Mouse (Mus musculus): ENCODE results near the gene Ddx4. TPM values are rescaled to one million over a fixed set of nuclear protein-coding genes. Genes with fewer than 3 reads are reported as not detected.
A peak's percentile ranks its signal among the peaks of the same experiment; 100 is the strongest.

The Ddx4 gene
- polyA plus RNA-seq, 1 experiment from 2014 or later, result 0.64 TPM

- Histone ChIP-seq H3K9me3 (no peaks in the 10 kb centered on the region), H3K9ac (no peak overlapping the region), H3K4me2 (peak overlapping the region; percentile 53), H3K4me1 (peaks cover 24% of the 10 kb centered on the region), H3K27ac (replicated peaks) (peak overlapping the region; percentile 22), H3K27me3 (replicated peaks) (no peaks in the 10 kb centered on the region), H3K36me3 (peaks cover 22% of the 10 kb centered on the region), H3K4me3 (no peak overlapping the region)
- 0 out of 2 replicates have a peak, but pooled peaks have one; percentile 54 for ATAC-seq (ENCODE audit: extremely low read depth, insufficient number of reproducible peaks, low FRiP score, low TSS enrichment)
- WGBS, result 30% methylated on average over 9 of the region's 9 CpGs
Measured at GRCm38 (mm10) chr13:112667215-112667614, 14.9 kb upstream of the Ddx4 start.

GRCm38 (mm10) chr13:112666433-112667024 lies 14.3 kb upstream of the Ddx4 start:
- no peak for ATAC-seq (ENCODE audit: extremely low read depth, insufficient number of reproducible peaks, low FRiP score, low TSS enrichment)
- H3K27me3 ChIP-seq (replicated peaks), result no peaks in the 10 kb centered on the region
- H3K4me3 ChIP-seq, result no peak overlapping the region
- no peak overlapping the region for H3K9ac ChIP-seq
- H3K4me1 ChIP-seq, result peaks cover 27% of the 10 kb centered on the region
- no peaks in the 10 kb centered on the region for H3K9me3 ChIP-seq
- 75% methylated on average over 10 of the region's 10 CpGs for WGBS
- H3K36me3 ChIP-seq, result peaks cover 20% of the 10 kb centered on the region
- peak overlapping the region; percentile 53 for H3K4me2 ChIP-seq
- 0 out of 2 replicates have a peak overlapping the region, but pooled peaks have one; percentile 13 for H3K27ac ChIP-seq (replicated peaks)

GRCm38 (mm10) chr13:112661687-112662086 lies 9.4 kb upstream of the Ddx4 start:
- no peak for ATAC-seq (ENCODE audit: extremely low read depth, insufficient number of reproducible peaks, low FRiP score, low TSS enrichment)
- H3K9ac ChIP-seq, result no peak overlapping the region
- no peaks in the 10 kb centered on the region for H3K27me3 ChIP-seq (replicated peaks)
- peaks cover 21% of the 10 kb centered on the region for H3K4me1 ChIP-seq
- H3K36me3 ChIP-seq, result no peaks in the 10 kb centered on the region
- no peak overlapping the region for H3K27ac ChIP-seq (replicated peaks)
- peak overlapping the region; percentile 83 for H3K4me2 ChIP-seq
- H3K4me3 ChIP-seq, result peak overlapping the region; percentile 79
- WGBS, result 69% methylated on average over 2 of the region's 2 CpGs
- no peaks in the 10 kb centered on the region for H3K9me3 ChIP-seq

GRCm38 (mm10) chr13:112660574-112661381 lies 8.5 kb upstream of the Ddx4 start, which contains the start of gene Slc38a9:
Slc38a9 (plus strand) TSS chr13:112660751.
- H3K9ac ChIP-seq, result peak within 1 kb of the TSS; percentile 88
- under 1% methylated on average over 33 of the region's 33 CpGs for WGBS
- H3K4me2 ChIP-seq, result peak within 1 kb of the TSS; percentile 83
- no peaks in the 10 kb centered on the region for H3K9me3 ChIP-seq
- H3K36me3 ChIP-seq, result no peaks in the 10 kb centered on the region
- peak within 1 kb of the TSS; percentile 73 for H3K27ac ChIP-seq (replicated peaks)
- no peaks in the 10 kb centered on the region for H3K27me3 ChIP-seq (replicated peaks)
- ATAC-seq (ENCODE audit: extremely low read depth, insufficient number of reproducible peaks, low FRiP score, low TSS enrichment), result peak; percentile 94
- peak within 1 kb of the TSS; percentile 79 for H3K4me3 ChIP-seq
- peaks cover 18% of the 10 kb centered on the region for H3K4me1 ChIP-seq

GRCm38 (mm10) chr13:112659986-112660573 lies 7.8 kb upstream of the Ddx4 start:
- WGBS, result 3% methylated on average over 10 of the region's 10 CpGs

GRCm38 (mm10) chr13:112651183-112651582 lies 1.1 kb downstream of the Ddx4 start:
- H3K4me3 ChIP-seq, result no peak overlapping the region
- no peak overlapping the region for H3K27ac ChIP-seq (replicated peaks)
- no peak overlapping the region for H3K4me2 ChIP-seq
- no peak for ATAC-seq (ENCODE audit: extremely low read depth, insufficient number of reproducible peaks, low FRiP score, low TSS enrichment)
- H3K9ac ChIP-seq, result no peak overlapping the region
- no peaks in the 10 kb centered on the region; the same call in 1 of the 2 replicates for H3K36me3 ChIP-seq
- no peaks in the 10 kb centered on the region for H3K4me1 ChIP-seq
- 0 out of 2 replicates have a peak, but pooled peaks cover 6% of the 10 kb centered on the region for H3K27me3 ChIP-seq (replicated peaks)
- peaks cover 11% of the 10 kb centered on the region for H3K9me3 ChIP-seq
- WGBS, result 84% methylated on average over 3 of the region's 3 CpGs

More at GRCm38 (mm10) chr13:112659986-112660573, 7.8 kb upstream of the Ddx4 start:
- H3K4me1 ChIP-seq, result peaks cover 18% of the 10 kb centered on the region
- H3K27ac ChIP-seq (replicated peaks), result no peak overlapping the region
- H3K36me3 ChIP-seq, result no peaks in the 10 kb centered on the region
- no peaks in the 10 kb centered on the region for H3K27me3 ChIP-seq (replicated peaks)
- H3K9me3 ChIP-seq, result no peaks in the 10 kb centered on the region
- peak overlapping the region; percentile 79 for H3K4me3 ChIP-seq
- no peak for ATAC-seq (ENCODE audit: extremely low read depth, insufficient number of reproducible peaks, low FRiP score, low TSS enrichment)
- peak overlapping the region; percentile 79 for H3K9ac ChIP-seq
- H3K4me2 ChIP-seq, result peak overlapping the region; percentile 83

- H3K27ac ChIP-seq (replicated peaks), result no peak overlapping the region
- H3K4me1 ChIP-seq, result 0 out of 2 replicates have a peak, but pooled peaks cover 4% of the 10 kb centered on the region
- no peak overlapping the region for H3K4me2 ChIP-seq
- no peak overlapping the region for H3K9ac ChIP-seq
- no peak for ATAC-seq (ENCODE audit: extremely low read depth, insufficient number of reproducible peaks, low FRiP score, low TSS enrichment)
- 83% methylated on average over 1 of the region's 1 CpGs for WGBS
- H3K27me3 ChIP-seq (replicated peaks), result no peaks in the 10 kb centered on the region
- no peaks in the 10 kb centered on the region for H3K9me3 ChIP-seq
- no peak overlapping the region for H3K4me3 ChIP-seq
- H3K36me3 ChIP-seq, result no peaks in the 10 kb centered on the region
Measured at GRCm38 (mm10) chr13:112645529-112646186, 6.6 kb downstream of the Ddx4 start.

- Histone ChIP-seq H3K9ac (no peak overlapping the region), H3K9me3 (no peaks in the 10 kb centered on the region), H3K27ac (replicated peaks) (no peak overlapping the region), H3K4me2 (no peak overlapping the region), H3K36me3 (no peaks in the 10 kb centered on the region), H3K4me3 (no peak overlapping the region), H3K27me3 (replicated peaks) (no peaks in the 10 kb centered on the region), H3K4me1 (0 out of 2 replicates have a peak, but pooled peaks cover 4% of the 10 kb centered on the region)
- WGBS, result 74% methylated on average over 3 of the region's 3 CpGs
- no peak for ATAC-seq (ENCODE audit: extremely low read depth, insufficient number of reproducible peaks, low FRiP score, low TSS enrichment)
Measured at GRCm38 (mm10) chr13:112644996-112645395, 7.3 kb downstream of the Ddx4 start.

GRCm38 (mm10) chr13:112642897-112643296 lies 9.4 kb downstream of the Ddx4 start:
- 82% methylated on average over 3 of the region's 3 CpGs for WGBS
- ATAC-seq (ENCODE audit: extremely low read depth, insufficient number of reproducible peaks, low FRiP score, low TSS enrichment), result no peak
- H3K9ac ChIP-seq, result no peak overlapping the region
- no peaks in the 10 kb centered on the region for H3K36me3 ChIP-seq
- H3K9me3 ChIP-seq, result no peaks in the 10 kb centered on the region
- no peak overlapping the region for H3K4me3 ChIP-seq
- no peak overlapping the region for H3K4me2 ChIP-seq
- no peaks in the 10 kb centered on the region for H3K27me3 ChIP-seq (replicated peaks)
- H3K27ac ChIP-seq (replicated peaks), result no peak overlapping the region
- 0 out of 2 replicates have a peak, but pooled peaks cover 4% of the 10 kb centered on the region for H3K4me1 ChIP-seq

- H3K9me3 ChIP-seq, result no peaks in the 10 kb centered on the region
- no peaks in the 10 kb centered on the region for H3K27me3 ChIP-seq (replicated peaks)
- WGBS, result 62% methylated on average over 4 of the region's 4 CpGs
- no peaks in the 10 kb centered on the region for H3K36me3 ChIP-seq
- no peak for ATAC-seq (ENCODE audit: extremely low read depth, insufficient number of reproducible peaks, low FRiP score, low TSS enrichment)
- no peak overlapping the region for H3K9ac ChIP-seq
- no peak overlapping the region for H3K4me3 ChIP-seq
- no peak overlapping the region for H3K4me2 ChIP-seq
- H3K4me1 ChIP-seq, result no peaks in the 10 kb centered on the region
- no peak overlapping the region for H3K27ac ChIP-seq (replicated peaks)
Measured at GRCm38 (mm10) chr13:112639111-112639510, 13.2 kb downstream of the Ddx4 start.

GRCm38 (mm10) chr13:112636498-112636897 lies 15.8 kb downstream of the Ddx4 start:
- Histone ChIP-seq H3K27me3 (replicated peaks) (no peaks in the 10 kb centered on the region), H3K27ac (replicated peaks) (no peak overlapping the region), H3K36me3 (no peaks in the 10 kb centered on the region), H3K4me1 (no peaks in the 10 kb centered on the region), H3K9ac (no peak overlapping the region), H3K9me3 (no peaks in the 10 kb centered on the region), H3K4me3 (no peak overlapping the region), H3K4me2 (no peak overlapping the region)
- WGBS, result 36% methylated on average over 3 of the region's 3 CpGs
- ATAC-seq (ENCODE audit: extremely low read depth, insufficient number of reproducible peaks, low FRiP score, low TSS enrichment), result no peak
